Mouse (Mus musculus) neural tube, embryonic 11.5 days (tissue): ENCODE measurements at regions not wholly inside any gene's neighbourhood (a gene's known extent, or its start where the extent isn't known, plus 50 kb on each side); places are given as distances from the start of the nearest gene placed in this dataset.

ENCODE experiments used
- ATAC-seq: fragments of 200-750 bp; cut with Nextera tagmentation; 2 replicates; pipeline ENCODE4 v1.8.0; 2017; ENCODE audit warnings: moderate number of reproducible peaks, mild to moderate bottlenecking, moderate TSS enrichment, moderate library complexity; ENCODE audit not compliant: insufficient read depth, low FRiP score, low TSS enrichment
- DNase-seq: peaks from one replicate; pipeline ENCODE4 v3.0.0-alpha.2; 2015; ENCODE audit warnings: low spot score
- H3K27ac ChIP-seq: fragments of 300-500 bp; sonication (generic); 2 replicates; pipeline ENCODE4 v1.5.1; 2014; ENCODE audit warnings: low read depth, mild to moderate bottlenecking, low read length
- H3K27me3 ChIP-seq: fragments of 300-500 bp; sonication (generic); 2 replicates; pipeline ENCODE4 v1.6.1; 2014; ENCODE audit warnings: mild to moderate bottlenecking, low read length, mixed read lengths; ENCODE audit not compliant: control insufficient read depth, insufficient read depth
- H3K36me3 ChIP-seq: fragments of 300-500 bp; sonication (generic); 2 replicates; pipeline ENCODE4 v1.6.1; 2014; ENCODE audit warnings: mild to moderate bottlenecking, low read length, moderate library complexity, mixed read lengths; ENCODE audit not compliant: control insufficient read depth, insufficient read depth
- H3K4me1 ChIP-seq: fragments of 300-500 bp; sonication (generic); 2 replicates; pipeline ENCODE4 v1.6.1; 2014; ENCODE audit warnings: low read length, mixed read lengths; ENCODE audit not compliant: control insufficient read depth, insufficient read depth
- H3K4me2 ChIP-seq: fragments of 300-500 bp; sonication (generic); 2 replicates; pipeline ENCODE4 v1.6.1; 2014; ENCODE audit warnings: low read depth, mild to moderate bottlenecking, moderate library complexity
- H3K4me3 ChIP-seq: fragments of 300-500 bp; sonication (generic); 2 replicates; pipeline ENCODE4 v1.5.1; 2014; ENCODE audit warnings: low read depth, low read length
- H3K9ac ChIP-seq: fragments of 300-500 bp; sonication (generic); 2 replicates; pipeline ENCODE4 v1.6.1; 2014; ENCODE audit warnings: mild to moderate bottlenecking, low read length
- H3K9me3 ChIP-seq: fragments of 300-500 bp; sonication (generic); 2 replicates; pipeline ENCODE4 v1.6.1; 2016; ENCODE audit warnings: low read length; ENCODE audit not compliant: control insufficient read depth
- WGBS: fragments of 180-500 bp; shearing (Covaris S2); extraction: QIAGEN DNeasy Blood & Tissue Kit; methylation state at CpG from one replicate; pipeline ENCODE4 v1.1.7; 2014; 5-methylcytosine and 5-hydroxymethylcytosine counted together

DNA sequence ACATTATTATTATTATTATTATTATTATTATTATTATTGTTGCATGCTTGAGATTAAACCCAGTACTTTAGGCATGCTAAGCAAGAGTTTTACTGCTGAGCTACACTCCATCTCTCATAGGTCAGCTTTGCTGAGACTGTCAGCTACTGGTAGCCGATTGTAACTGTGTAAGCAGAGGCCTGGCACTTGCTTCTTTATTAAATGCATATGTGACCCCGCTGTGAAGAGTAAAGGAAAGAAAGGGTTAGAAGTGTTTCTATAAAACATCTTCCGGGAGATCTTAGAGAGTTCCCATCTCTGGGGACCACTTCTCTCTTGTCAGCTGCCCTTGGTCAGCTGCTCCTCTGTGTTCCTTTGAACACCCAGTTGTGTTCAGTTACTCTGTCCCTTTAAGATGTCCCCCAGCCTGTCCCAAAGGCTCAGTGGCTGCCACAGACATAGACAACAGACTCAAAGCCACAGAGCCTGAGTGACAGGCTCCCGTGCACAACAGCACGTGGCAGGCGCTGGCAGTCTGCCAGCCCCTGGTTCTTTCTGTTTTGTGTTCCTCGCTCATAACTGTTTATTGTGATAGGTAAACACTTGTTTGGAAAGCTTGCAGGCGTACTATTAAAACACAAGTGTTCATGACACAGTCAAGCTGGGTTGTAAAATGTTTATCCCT, 563.7 kb upstream of the Auts2 start:
- Histone ChIP-seq H3K4me1 (0 out of 2 replicates have a peak, but pooled peaks cover 2% of the 10 kb centered on the region), H3K4me3 (no peak overlapping the region), H3K27me3 (no peaks in the 10 kb centered on the region), H3K4me2 (no peak overlapping the region), H3K36me3 (no peaks in the 10 kb centered on the region), H3K27ac (no peak overlapping the region), H3K9me3 (no peaks in the 10 kb centered on the region), H3K9ac (no peak overlapping the region)
- DNase-seq: peak; percentile 22
- no peak for ATAC-seq
- WGBS: 51% methylated on average over 8 of the region's 8 CpGs

GRCm38 (mm10) chr5:133096340-133096739, 553.2 kb upstream of the Auts2 start:
- Histone ChIP-seq H3K36me3 (no peaks in the 10 kb centered on the region), H3K27ac (no peak overlapping the region), H3K4me1 (no peaks in the 10 kb centered on the region), H3K9ac (no peak overlapping the region), H3K4me3 (no peak overlapping the region), H3K9me3 (no peaks in the 10 kb centered on the region), H3K27me3 (no peaks in the 10 kb centered on the region), H3K4me2 (no peak overlapping the region)
- no peak for ATAC-seq
- DNase-seq: no peak
- WGBS: 34% methylated on average over 1 of the region's 1 CpGs

DNA sequence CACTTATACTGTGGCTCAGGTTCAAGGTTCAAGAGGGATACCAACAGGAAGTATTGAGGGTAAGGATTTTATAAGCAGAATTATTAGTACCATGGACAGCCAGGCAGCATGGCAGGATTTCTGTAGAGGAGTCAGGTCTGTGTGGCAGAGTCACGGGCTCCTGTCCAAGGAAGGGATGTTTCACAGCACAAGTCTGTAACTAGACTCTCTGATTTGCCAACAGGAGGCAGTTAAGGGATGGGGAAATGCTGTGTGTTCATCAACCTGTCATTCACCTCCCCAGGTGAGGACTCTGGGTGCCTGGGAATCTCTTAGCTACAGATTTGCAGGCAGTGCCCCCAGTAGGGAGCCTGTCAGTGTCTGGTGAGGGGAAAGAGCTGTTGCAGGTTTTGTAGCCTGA, 541.7 kb upstream of the Auts2 start:
- no peak overlapping the region for H3K4me3 ChIP-seq
- no peak overlapping the region for H3K27ac ChIP-seq
- H3K27me3 ChIP-seq: no peaks in the 10 kb centered on the region
- WGBS: 83% methylated on average over 1 of the region's 1 CpGs
- H3K4me2 ChIP-seq: no peak overlapping the region
- no peak overlapping the region for H3K9ac ChIP-seq
- H3K9me3 ChIP-seq: no peaks in the 10 kb centered on the region
- no peaks in the 10 kb centered on the region for H3K36me3 ChIP-seq
- no peak for ATAC-seq
- no peaks in the 10 kb centered on the region for H3K4me1 ChIP-seq
- DNase-seq: no peak

GRCm38 (mm10) chr5:133080751-133081150, 537.6 kb upstream of the Auts2 start:
- DNase-seq (no peak), ATAC-seq (no peak)
- Histone ChIP-seq H3K9ac (no peak overlapping the region), H3K27ac (no peak overlapping the region), H3K4me2 (no peak overlapping the region), H3K36me3 (no peaks in the 10 kb centered on the region), H3K4me3 (no peak overlapping the region), H3K27me3 (no peaks in the 10 kb centered on the region), H3K9me3 (no peaks in the 10 kb centered on the region), H3K4me1 (no peaks in the 10 kb centered on the region)
- WGBS: 91% methylated on average over 2 of the region's 2 CpGs

- ATAC-seq: no peak
- 68% methylated on average over 3 of the region's 3 CpGs for WGBS
- Histone ChIP-seq H3K4me3 (no peak overlapping the region), H3K4me2 (no peak overlapping the region), H3K9me3 (no peaks in the 10 kb centered on the region), H3K9ac (no peak overlapping the region), H3K4me1 (no peaks in the 10 kb centered on the region), H3K27me3 (no peaks in the 10 kb centered on the region), H3K36me3 (no peaks in the 10 kb centered on the region), H3K27ac (no peak overlapping the region)
- no peak for DNase-seq
Measured at GRCm38 (mm10) chr5:133078916-133079315, 535.8 kb upstream of the Auts2 start.

DNA sequence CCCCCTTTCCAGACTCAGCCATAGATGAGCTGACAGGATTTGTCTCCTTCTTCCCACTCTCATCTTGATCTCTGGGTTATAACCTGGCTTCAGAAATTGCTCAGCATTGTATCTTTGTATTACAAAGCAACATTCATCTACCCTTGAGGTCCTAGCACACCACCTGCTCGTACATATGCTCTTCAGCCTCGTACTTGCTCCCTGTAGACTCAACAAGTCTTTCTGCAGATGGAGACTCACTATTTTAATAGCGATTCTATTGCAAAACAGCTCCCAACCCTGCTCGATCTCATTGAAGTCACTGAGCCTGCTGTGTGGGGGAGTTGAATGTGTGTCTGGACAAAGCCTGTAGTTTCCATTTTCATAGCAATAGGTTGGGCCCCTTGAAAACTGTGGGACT, 535.2 kb upstream of the Auts2 start:
- Histone ChIP-seq H3K9ac (no peak overlapping the region), H3K27ac (no peak overlapping the region), H3K4me2 (no peak overlapping the region), H3K27me3 (no peaks in the 10 kb centered on the region), H3K9me3 (no peaks in the 10 kb centered on the region), H3K4me1 (no peaks in the 10 kb centered on the region), H3K36me3 (no peaks in the 10 kb centered on the region), H3K4me3 (no peak overlapping the region)
- WGBS: 71% methylated on average over 4 of the region's 4 CpGs
- ATAC-seq (no peak), DNase-seq (no peak)

- Histone ChIP-seq H3K4me2 (no peak overlapping the region), H3K27me3 (no peaks in the 10 kb centered on the region), H3K9ac (no peak overlapping the region), H3K9me3 (no peaks in the 10 kb centered on the region), H3K4me3 (no peak overlapping the region), H3K4me1 (no peaks in the 10 kb centered on the region), H3K36me3 (no peaks in the 10 kb centered on the region), H3K27ac (no peak overlapping the region)
- ATAC-seq (no peak), DNase-seq (no peak)
- WGBS: 60% methylated on average over 2 of the region's 2 CpGs
Measured at GRCm38 (mm10) chr5:133073317-133073716, 530.2 kb upstream of the Auts2 start.

DNA sequence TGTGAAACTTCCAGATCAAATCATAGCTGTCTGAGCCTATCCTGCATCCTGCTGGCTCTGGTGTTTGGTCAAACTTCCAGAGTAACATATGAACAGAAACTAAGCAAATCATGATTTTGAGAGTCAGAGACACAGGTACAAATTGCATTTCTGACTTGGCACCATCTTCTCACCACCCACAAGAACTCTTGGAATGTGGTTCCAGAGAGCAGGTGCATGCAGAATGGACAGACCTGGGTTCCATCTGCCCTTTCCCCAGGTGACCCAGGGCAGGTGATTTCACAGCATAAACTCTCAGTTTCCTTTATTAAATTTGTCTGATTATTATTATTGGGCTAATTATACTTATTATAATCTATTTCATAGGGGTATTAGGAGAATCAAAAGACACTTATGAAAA, 527.0 kb upstream of the Auts2 start:
- Histone ChIP-seq H3K9ac (no peak overlapping the region), H3K4me3 (no peak overlapping the region), H3K27me3 (no peaks in the 10 kb centered on the region), H3K4me1 (no peaks in the 10 kb centered on the region), H3K27ac (no peak overlapping the region), H3K9me3 (no peaks in the 10 kb centered on the region), H3K4me2 (no peak overlapping the region), H3K36me3 (no peaks in the 10 kb centered on the region)
- ATAC-seq (no peak), DNase-seq (no peak)

DNA sequence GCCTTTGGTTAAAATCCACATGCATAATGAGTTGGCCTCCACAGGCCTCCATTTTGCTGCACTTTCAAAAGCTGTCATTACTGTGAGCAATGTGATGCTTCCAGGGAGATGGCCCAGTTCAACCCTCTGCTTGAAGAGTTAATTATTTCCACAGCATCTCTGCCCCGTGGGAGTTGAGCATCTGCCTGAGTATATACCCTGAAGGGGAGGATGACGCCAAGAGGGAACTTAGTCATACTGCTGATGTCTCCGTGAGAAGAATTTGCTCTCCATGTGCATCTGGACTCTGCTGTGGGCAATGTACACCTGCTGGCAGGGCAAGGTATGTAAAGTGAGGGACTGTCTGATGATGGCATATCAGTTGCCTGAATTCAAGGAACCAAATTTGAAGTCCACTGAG, 519.3 kb upstream of the Auts2 start:
- H3K4me1 ChIP-seq: no peaks in the 10 kb centered on the region
- no peaks in the 10 kb centered on the region for H3K9me3 ChIP-seq
- H3K27ac ChIP-seq: no peak overlapping the region
- H3K9ac ChIP-seq: no peak overlapping the region
- H3K4me3 ChIP-seq: no peak overlapping the region
- DNase-seq (no peak), ATAC-seq (no peak)
- no peaks in the 10 kb centered on the region for H3K36me3 ChIP-seq
- no peak overlapping the region for H3K4me2 ChIP-seq
- WGBS: 74% methylated on average over 3 of the region's 3 CpGs
- H3K27me3 ChIP-seq: no peaks in the 10 kb centered on the region
